Mouse (Mus musculus): ENCODE data around the gene Fam124a.

DNA sequence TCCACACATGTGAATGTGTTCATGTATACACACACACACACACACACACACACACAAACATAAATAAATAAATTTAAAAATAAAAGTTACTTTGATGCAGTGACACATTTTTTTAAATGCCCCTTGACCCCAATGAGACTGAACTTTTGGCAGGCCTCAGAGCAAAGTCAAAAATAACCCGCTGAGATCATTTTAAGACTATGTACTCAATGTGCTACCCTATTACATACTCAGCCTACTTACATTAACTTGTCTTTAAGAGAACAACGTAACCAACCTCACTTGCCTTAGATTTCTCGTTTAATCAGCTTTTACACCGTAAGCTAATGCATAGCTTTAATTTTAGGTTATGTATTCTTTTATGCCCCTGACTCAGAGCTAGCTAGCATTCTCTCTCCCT is 2.8 kb upstream of the Fam124a start:
- TF ChIP-seq POLR2A (IDR thresholded peaks at IDR 0.05; ENCODE audit: insufficient read length, low read depth): no peak
- TF ChIP-seq MYOG (IDR thresholded peaks at IDR 0.05; ENCODE audit: control insufficient read depth in 1 of 3, insufficient read depth in 1 of 3, insufficient read length in 2 of 3, low read depth in 2 of 3): no peak
- TF ChIP-seq E2F4 (IDR thresholded peaks at IDR 0.05; ENCODE audit: insufficient read depth): no peak
- no peak for TF ChIP-seq REST (IDR thresholded peaks at IDR 0.05; ENCODE audit: insufficient read depth, insufficient read length)
